Mouse (Mus musculus): ENCODE measurements around the gene Apol9a. TPM values are rescaled to one million over a fixed set of nuclear protein-coding genes. Genes with fewer than 3 reads are reported as not detected.

The Apol9a gene
- polyA plus RNA-seq, 1 experiment from 2014 or later: not detected

DNA sequence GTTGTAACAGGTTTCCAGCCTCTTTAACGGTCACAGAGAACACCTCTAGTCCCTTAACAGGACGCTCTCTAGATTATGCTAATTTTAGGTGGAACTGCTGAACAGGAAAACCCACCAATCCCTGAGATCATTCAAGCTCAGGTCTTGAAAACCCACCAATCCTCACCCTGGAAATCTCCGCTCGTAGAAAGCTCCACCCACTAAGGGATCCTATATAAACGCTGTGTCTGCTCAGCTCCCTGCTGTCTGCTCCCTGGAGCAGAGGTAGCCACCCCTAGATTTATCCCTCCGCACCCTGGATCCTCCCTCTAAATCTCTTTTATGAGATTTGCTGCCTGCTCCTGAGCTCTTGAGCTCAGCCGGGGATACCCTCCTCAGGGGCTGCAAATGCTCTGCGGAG is 40.3 kb downstream of the Apol9a start:
- Histone ChIP-seq H3K27me3 (no peaks in the 10 kb centered on the region), H3K4me2 (no peak overlapping the region), H3K9me3 (no peaks in the 10 kb centered on the region), H3K4me1 (replicated peaks) (peaks cover 28% of the 10 kb centered on the region), H3K9ac (replicated peaks) (no peak overlapping the region), H3K4me3 (replicated peaks) (no peak overlapping the region), H3K36me3 (no peaks in the 10 kb centered on the region), H3K27ac (no peak overlapping the region)
- WGBS: 88% methylated on average over 8 of the region's 8 CpGs
- ATAC-seq (ENCODE audit: insufficient number of reproducible peaks, insufficient read depth, low FRiP score, low TSS enrichment, low read depth): no peak

DNA sequence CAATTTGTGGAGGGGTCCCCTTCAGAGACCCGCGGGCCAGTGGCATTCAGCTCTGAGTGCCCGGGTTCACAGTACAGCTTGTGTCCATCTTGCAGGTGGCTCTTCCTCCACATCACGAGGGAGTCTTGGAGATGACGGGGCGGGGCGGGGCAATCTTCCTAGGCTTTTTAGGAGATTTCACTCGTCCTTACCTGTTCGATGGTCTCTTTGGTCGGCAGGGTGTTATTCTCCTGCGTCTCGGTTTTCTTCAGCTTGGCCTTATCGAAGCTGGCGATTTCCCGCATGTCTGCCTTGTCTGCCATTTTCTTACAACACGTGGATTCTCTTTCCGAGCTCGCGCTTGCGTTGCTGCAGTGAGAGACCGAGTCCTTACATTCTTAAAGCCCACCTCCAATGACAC is 41.0 kb downstream of the Apol9a start:
- no peaks in the 10 kb centered on the region for H3K36me3 ChIP-seq
- no peak overlapping the region for H3K4me2 ChIP-seq
- H3K4me1 ChIP-seq (replicated peaks): peaks cover 29% of the 10 kb centered on the region
- H3K4me3 ChIP-seq (replicated peaks): no peak overlapping the region
- WGBS: 94% methylated on average over 21 of the region's 21 CpGs
- no peaks in the 10 kb centered on the region for H3K9me3 ChIP-seq
- no peak for ATAC-seq (ENCODE audit: insufficient number of reproducible peaks, insufficient read depth, low FRiP score, low TSS enrichment, low read depth)
- H3K27me3 ChIP-seq: no peaks in the 10 kb centered on the region
- no peak overlapping the region for H3K27ac ChIP-seq
- no peak overlapping the region for H3K9ac ChIP-seq (replicated peaks)

DNA sequence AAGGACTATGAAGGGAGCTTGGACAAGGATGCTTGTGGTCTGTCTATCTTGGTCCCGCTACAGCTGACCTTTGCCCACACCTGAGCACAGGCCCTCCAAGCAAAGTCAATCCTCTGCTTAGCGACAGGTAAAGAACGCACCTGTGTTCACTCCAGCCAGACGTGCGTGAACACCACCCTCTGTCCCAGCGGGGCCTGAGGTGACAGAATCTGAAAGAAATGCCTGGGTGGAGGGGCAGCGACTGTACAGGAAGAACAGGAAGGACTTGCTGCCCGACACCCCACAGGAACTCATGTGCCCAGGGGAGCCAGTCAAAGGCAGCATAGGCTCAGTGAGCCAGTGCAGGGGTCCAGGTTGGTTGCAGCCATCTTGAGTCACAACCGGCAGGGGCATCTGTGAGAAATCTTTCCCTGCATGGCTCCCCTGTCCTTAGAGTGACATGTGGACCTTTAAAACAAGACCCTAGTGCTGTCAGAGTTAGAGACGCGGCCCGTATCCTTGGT is 42.1 kb downstream of the Apol9a start:
- H3K9ac ChIP-seq (replicated peaks): no peak overlapping the region
- no peak overlapping the region for H3K4me2 ChIP-seq
- no peaks in the 10 kb centered on the region for H3K27me3 ChIP-seq
- no peaks in the 10 kb centered on the region for H3K9me3 ChIP-seq
- no peak overlapping the region; the same call in 1 of the 2 replicates for H3K27ac ChIP-seq
- peaks cover 33% of the 10 kb centered on the region for H3K4me1 ChIP-seq (replicated peaks)
- H3K36me3 ChIP-seq: no peaks in the 10 kb centered on the region
- no peak for ATAC-seq (ENCODE audit: insufficient number of reproducible peaks, insufficient read depth, low FRiP score, low TSS enrichment, low read depth)
- WGBS: 82% methylated on average over 12 of the region's 12 CpGs
- H3K4me3 ChIP-seq (replicated peaks): no peak overlapping the region

DNA sequence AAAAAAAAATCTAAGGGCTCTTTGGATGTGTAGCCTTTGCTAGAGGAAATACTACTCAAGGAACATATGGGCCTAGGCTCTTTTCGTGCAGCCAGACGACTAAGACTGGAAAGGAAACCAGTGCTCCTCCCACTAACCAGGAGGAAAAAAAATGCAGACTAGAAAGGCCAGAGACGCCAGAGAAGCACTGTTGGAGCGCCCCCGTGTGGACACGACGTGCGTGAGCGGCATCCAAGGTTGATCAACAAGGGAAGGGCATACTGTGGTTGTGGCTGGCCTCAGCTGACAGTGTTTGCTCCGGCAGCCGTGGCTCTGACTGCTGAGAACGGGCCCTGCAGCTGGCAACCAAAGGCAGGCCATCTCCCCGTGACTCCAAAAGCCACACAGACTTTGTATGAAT is 42.8 kb downstream of the Apol9a start:
- Histone ChIP-seq H3K27ac (peak overlapping the region; percentile 90), H3K4me3 (replicated peaks) (no peak overlapping the region), H3K27me3 (no peaks in the 10 kb centered on the region), H3K36me3 (no peaks in the 10 kb centered on the region), H3K9me3 (no peaks in the 10 kb centered on the region), H3K4me2 (peak overlapping the region; percentile 44), H3K9ac (replicated peaks) (peak overlapping the region; percentile 53; the same call in 1 of the 2 replicates), H3K4me1 (replicated peaks) (peaks cover 40% of the 10 kb centered on the region)
- under 1% methylated on average over 13 of the region's 13 CpGs for WGBS
- peak; percentile 56; the same call in 1 of the 2 replicates for ATAC-seq (ENCODE audit: insufficient number of reproducible peaks, insufficient read depth, low FRiP score, low TSS enrichment, low read depth)

DNA sequence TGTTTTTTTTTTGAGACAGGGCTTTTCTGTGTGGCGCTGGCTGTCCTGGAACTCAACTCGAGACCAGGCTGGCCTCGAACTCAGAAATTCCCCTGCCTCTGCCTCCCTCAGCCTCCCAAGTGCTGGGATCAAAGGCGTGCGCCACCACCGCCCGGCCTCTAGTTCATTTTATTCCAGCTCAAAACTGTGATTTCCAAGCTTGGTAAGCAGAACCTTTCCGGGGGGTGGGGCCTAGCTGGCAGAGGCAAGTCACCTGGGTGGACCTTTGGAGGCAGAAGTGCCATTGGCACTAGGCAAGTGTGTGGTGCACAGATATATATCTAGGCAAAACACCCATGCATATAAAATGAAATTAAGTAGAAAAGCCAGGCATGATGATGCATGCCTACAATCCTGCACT is 43.4 kb downstream of the Apol9a start:
- ATAC-seq (ENCODE audit: insufficient number of reproducible peaks, insufficient read depth, low FRiP score, low TSS enrichment, low read depth): 0 out of 2 replicates have a peak, but pooled peaks have one; percentile 20

DNA sequence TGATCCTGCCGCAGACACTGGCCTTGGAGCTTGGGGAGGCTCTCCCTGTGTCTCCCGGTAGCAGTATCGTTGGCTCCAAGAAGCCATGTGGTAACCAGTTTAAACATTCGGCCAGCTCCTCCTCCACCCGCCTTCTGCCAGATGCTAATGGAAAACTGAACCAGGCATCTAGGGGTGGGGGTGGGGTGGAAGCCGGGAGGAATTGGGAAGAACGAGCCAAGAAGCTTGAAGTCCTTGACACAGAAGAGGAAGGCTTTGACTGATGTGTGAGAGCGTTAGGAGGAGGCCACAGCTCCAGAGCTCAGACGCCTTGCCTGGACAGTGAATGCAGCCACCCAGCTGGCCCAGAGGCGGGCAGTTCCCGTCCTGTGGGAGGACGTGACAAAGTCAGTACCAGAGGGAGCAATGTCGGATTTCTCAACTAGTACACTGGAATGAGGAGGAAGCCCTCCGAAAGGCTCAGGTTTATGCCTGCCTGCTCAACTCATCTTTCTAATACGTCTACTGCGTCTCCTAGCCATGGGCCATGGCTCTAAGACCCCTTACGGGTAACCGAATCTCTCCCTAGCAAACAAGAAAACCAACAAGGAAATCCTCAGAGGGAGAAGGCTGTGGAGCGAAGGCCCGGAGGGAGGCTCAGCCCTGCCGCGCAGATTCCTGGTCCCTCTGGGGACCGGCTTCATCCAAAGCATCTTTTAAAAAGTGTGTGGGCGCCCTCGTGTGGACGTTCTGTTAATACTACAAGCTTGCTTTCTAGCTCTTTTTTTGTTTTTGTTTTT is 44.0 kb downstream of the Apol9a start:
- no peaks in the 10 kb centered on the region for H3K36me3 ChIP-seq
- 1% methylated on average over 26 of the region's 26 CpGs for WGBS
- peak overlapping the region; percentile 97 for H3K27ac ChIP-seq
- peak overlapping the region; percentile 57 for H3K9ac ChIP-seq (replicated peaks)
- ATAC-seq (ENCODE audit: insufficient number of reproducible peaks, insufficient read depth, low FRiP score, low TSS enrichment, low read depth): peak; percentile 61
- H3K27me3 ChIP-seq: no peaks in the 10 kb centered on the region
- H3K4me3 ChIP-seq (replicated peaks): peak overlapping the region; percentile 35
- no peaks in the 10 kb centered on the region for H3K9me3 ChIP-seq
- H3K4me1 ChIP-seq (replicated peaks): peaks cover 46% of the 10 kb centered on the region
- H3K4me2 ChIP-seq: peak overlapping the region; percentile 70

More for the DNA sequence above, 43.4 kb downstream of the Apol9a start:
- WGBS: 36% methylated on average over 8 of the region's 8 CpGs
- no peak overlapping the region for H3K4me3 ChIP-seq (replicated peaks)
- no peaks in the 10 kb centered on the region for H3K9me3 ChIP-seq
- H3K27me3 ChIP-seq: no peaks in the 10 kb centered on the region
- peaks cover 46% of the 10 kb centered on the region for H3K4me1 ChIP-seq (replicated peaks)
- peak overlapping the region; percentile 90 for H3K27ac ChIP-seq
- H3K36me3 ChIP-seq: no peaks in the 10 kb centered on the region
- no peak overlapping the region for H3K4me2 ChIP-seq
- H3K9ac ChIP-seq (replicated peaks): no peak overlapping the region

DNA sequence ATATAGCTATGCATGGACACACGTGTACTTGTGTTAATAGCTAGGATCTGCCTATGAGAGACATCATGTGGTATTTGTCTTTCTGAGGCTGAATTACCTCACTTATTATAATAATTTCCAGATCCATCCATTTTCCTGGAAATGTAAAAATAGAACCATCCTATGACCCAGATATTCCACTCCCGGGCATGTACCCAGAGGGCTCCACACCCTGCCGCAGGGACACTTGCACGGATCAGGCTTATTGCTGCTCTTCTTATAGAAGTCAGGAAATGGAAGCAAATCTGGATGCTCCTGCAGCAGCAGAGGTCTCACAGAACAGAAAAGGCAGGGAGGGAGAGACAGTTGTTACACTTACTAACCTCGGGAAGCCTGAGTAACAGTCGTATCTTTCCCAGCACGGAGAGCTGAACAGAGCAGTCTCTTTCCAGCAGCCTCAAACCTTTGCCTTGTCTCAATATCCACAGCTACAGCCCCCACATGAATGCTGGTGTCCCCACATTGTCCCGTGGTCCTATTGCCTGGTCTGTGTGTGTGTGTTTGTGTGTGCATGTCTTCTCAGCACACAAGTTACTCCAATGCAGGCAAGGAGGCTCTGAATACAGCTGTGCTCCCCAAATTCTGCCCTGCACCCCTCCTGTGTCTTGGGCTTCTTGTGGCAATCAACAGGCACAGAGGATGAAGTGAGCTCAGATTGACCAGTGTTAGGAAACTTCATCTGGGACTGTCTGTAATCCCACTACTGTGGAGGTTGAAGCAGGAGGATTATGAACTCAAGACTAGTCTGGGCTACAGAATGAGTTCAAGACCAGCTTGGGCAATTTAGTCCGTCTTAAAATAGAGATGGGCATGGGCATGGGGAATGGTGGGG is 45.0 kb downstream of the Apol9a start:
- H3K27me3 ChIP-seq: no peaks in the 10 kb centered on the region
- ATAC-seq (ENCODE audit: insufficient number of reproducible peaks, insufficient read depth, low FRiP score, low TSS enrichment, low read depth): no peak
- peak overlapping the region; percentile 57; the same call in 1 of the 2 replicates for H3K9ac ChIP-seq (replicated peaks)
- H3K36me3 ChIP-seq: no peaks in the 10 kb centered on the region
- H3K9me3 ChIP-seq: no peaks in the 10 kb centered on the region
- H3K27ac ChIP-seq: peak overlapping the region; percentile 97
- 48% methylated on average over 9 of the region's 9 CpGs for WGBS
- no peak overlapping the region for H3K4me3 ChIP-seq (replicated peaks)
- H3K4me1 ChIP-seq (replicated peaks): peaks cover 46% of the 10 kb centered on the region
- peak overlapping the region; percentile 70 for H3K4me2 ChIP-seq

DNA sequence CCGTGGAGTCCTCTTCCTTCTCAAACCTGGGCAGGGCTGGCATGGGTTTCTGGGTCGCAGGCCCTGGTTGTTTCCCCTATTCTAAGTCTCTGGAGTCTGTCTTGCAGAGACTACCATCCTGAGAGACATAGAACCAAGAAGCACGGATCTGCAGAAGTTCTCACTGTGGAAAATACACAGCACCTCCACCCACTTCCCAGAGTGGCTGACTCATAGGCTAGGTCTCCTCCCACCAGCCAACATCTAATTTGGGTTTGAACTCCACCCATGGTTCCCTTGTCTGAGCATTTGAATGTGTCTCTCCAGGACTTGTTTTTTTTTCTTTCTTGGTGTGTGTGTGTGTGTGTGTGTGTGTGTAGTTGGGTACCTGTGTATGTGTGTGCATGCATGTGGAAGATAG is 46.9 kb downstream of the Apol9a start:
- Histone ChIP-seq H3K4me3 (replicated peaks) (no peak overlapping the region), H3K27me3 (no peaks in the 10 kb centered on the region), H3K9me3 (no peaks in the 10 kb centered on the region), H3K9ac (replicated peaks) (no peak overlapping the region), H3K27ac (0 out of 2 replicates have a peak overlapping the region, but pooled peaks have one; percentile 12), H3K4me1 (replicated peaks) (peaks cover 53% of the 10 kb centered on the region), H3K36me3 (no peaks in the 10 kb centered on the region), H3K4me2 (no peak overlapping the region)
- 71% methylated on average over 3 of the region's 3 CpGs for WGBS
- ATAC-seq (ENCODE audit: insufficient number of reproducible peaks, insufficient read depth, low FRiP score, low TSS enrichment, low read depth): no peak

DNA sequence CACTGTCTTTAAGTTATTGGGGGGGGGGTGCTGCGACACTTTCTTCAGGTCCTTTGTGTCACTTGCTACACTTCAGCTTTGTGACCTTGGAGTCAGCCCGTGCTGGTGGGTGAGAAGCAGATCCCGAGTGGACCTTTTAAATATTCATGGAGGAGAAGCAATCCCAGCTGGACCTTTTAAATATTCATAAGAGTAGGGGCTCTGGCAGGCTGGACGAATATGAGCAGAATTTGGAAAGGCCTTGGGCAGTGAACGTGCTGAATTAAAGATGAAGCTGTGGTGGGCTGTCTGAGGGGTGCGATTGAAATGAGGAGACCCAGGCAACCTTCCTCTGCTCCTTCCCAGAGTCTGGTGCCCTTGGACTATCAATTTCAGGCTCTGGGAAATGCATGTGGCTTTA is 47.4 kb downstream of the Apol9a start:
- H3K9me3 ChIP-seq: no peaks in the 10 kb centered on the region
- H3K4me3 ChIP-seq (replicated peaks): no peak overlapping the region
- H3K4me1 ChIP-seq (replicated peaks): peaks cover 52% of the 10 kb centered on the region
- ATAC-seq (ENCODE audit: insufficient number of reproducible peaks, insufficient read depth, low FRiP score, low TSS enrichment, low read depth): no peak
- 50% methylated on average over 6 of the region's 6 CpGs for WGBS
- H3K9ac ChIP-seq (replicated peaks): no peak overlapping the region
- H3K4me2 ChIP-seq: no peak overlapping the region
- no peaks in the 10 kb centered on the region for H3K36me3 ChIP-seq
- no peaks in the 10 kb centered on the region for H3K27me3 ChIP-seq
- 0 out of 2 replicates have a peak overlapping the region, but pooled peaks have one; percentile 12 for H3K27ac ChIP-seq

DNA sequence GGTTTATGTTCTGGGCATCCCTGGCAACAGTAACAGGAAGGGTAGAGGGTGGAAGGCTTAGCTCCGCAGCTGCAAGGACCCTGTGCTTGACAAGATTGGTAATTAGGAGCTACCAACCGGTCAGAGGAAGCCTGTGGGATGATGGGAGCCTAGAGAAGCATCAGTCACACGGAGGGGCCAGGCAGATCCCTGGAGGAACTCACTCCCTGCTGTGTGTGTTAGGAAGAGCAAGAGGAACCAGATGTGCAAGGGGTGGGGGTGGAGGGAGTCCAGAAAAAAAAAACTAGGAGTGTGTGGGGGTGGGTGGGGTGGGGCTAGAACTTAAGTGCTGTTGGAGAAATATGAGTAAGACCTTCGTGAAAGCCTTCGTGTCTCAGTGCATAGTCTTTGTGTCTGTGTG is 48.0 kb downstream of the Apol9a start:
- Histone ChIP-seq H3K4me3 (replicated peaks) (no peak overlapping the region), H3K9me3 (no peaks in the 10 kb centered on the region), H3K27me3 (no peaks in the 10 kb centered on the region), H3K4me1 (replicated peaks) (peaks cover 53% of the 10 kb centered on the region), H3K9ac (replicated peaks) (no peak overlapping the region), H3K36me3 (no peaks in the 10 kb centered on the region), H3K4me2 (no peak overlapping the region), H3K27ac (peak overlapping the region; percentile 56)
- no peak for ATAC-seq (ENCODE audit: insufficient number of reproducible peaks, insufficient read depth, low FRiP score, low TSS enrichment, low read depth)
- 21% methylated on average over 5 of the region's 5 CpGs for WGBS

DNA sequence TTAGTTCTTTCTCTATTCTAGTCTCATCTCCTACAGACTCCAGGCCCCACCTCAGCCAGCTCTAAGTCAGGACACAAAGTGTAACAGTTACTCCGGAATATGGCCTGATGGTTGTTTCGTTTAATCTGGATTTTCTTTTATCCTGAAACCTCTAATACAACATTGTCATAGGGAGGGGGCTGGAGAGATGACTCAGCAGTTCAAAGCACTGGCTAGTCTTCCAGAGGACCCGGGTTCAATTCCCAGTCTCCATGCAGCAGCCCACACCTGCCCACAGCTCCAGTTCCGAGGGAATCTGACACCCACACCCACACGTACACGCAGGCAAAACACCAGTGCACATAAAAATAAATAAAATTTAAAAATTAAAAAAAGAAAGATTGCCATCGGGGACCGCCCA is 51.0 kb downstream of the Apol9a start:
- Histone ChIP-seq H3K9ac (replicated peaks) (no peak overlapping the region), H3K27me3 (no peaks in the 10 kb centered on the region), H3K4me3 (replicated peaks) (no peak overlapping the region), H3K27ac (no peak overlapping the region), H3K4me2 (no peak overlapping the region), H3K36me3 (no peaks in the 10 kb centered on the region), H3K4me1 (replicated peaks) (peaks cover 46% of the 10 kb centered on the region), H3K9me3 (no peaks in the 10 kb centered on the region)
- WGBS: 89% methylated on average over 8 of the region's 8 CpGs
- ATAC-seq (ENCODE audit: insufficient number of reproducible peaks, insufficient read depth, low FRiP score, low TSS enrichment, low read depth): no peak
